Mouse (Mus musculus) forebrain, embryonic 11.5 days (tissue): ENCODE measurements at regions not wholly inside any gene's neighbourhood (a gene's known extent, or its start where the extent isn't known, plus 50 kb on each side); places are given as distances from the start of the nearest gene placed in this dataset.

Source experiments
- ATAC-seq: fragments of 200-750 bp; cut with Nextera tagmentation; replicated peaks from 2 replicates; pipeline ENCODE4 v1.8.0; 2017; ENCODE audit warnings: moderate TSS enrichment; ENCODE audit not compliant: low FRiP score
- DNase-seq: peaks from one replicate; pipeline ENCODE4 v3.0.0-alpha.2; 2017; ENCODE audit warnings: low spot score
- H3K27ac ChIP-seq: fragments of 300-500 bp; sonication (generic); 2 replicates; pipeline ENCODE4 v1.5.1; 2014; ENCODE audit warnings: low read depth, low read length
- H3K27me3 ChIP-seq: fragments of 300-500 bp; sonication (generic); 2 replicates; pipeline ENCODE4 v1.6.1; 2014; ENCODE audit warnings: mild to moderate bottlenecking, low read length, mixed read lengths; ENCODE audit not compliant: control insufficient read depth, insufficient read depth
- H3K36me3 ChIP-seq: fragments of 300-500 bp; sonication (generic); 2 replicates; pipeline ENCODE4 v1.6.1; 2014; ENCODE audit warnings: mild to moderate bottlenecking, low read length, moderate library complexity, mixed read lengths; ENCODE audit not compliant: control insufficient read depth, insufficient read depth
- H3K4me1 ChIP-seq: fragments of 300-500 bp; sonication (generic); replicated peaks from 2 replicates; pipeline ENCODE4 v1.6.1; 2014; ENCODE audit warnings: low read length, mixed read lengths; ENCODE audit not compliant: control insufficient read depth, insufficient read depth
- H3K4me2 ChIP-seq: fragments of 300-500 bp; sonication (generic); 2 replicates; pipeline ENCODE4 v1.6.1; 2014; ENCODE audit warnings: low read depth, mild to moderate bottlenecking, low read length, moderate library complexity, mixed read lengths; ENCODE audit not compliant: severe bottlenecking
- H3K4me3 ChIP-seq: fragments of 300-500 bp; sonication (generic); 2 replicates; pipeline ENCODE4 v1.5.1; 2014; ENCODE audit warnings: low read depth, low read length
- H3K9ac ChIP-seq: fragments of 300-500 bp; sonication (generic); 2 replicates; pipeline ENCODE4 v1.6.1; 2014; ENCODE audit warnings: low read length
- H3K9me3 ChIP-seq: fragments of 300-500 bp; sonication (generic); 2 replicates; pipeline ENCODE4 v1.6.1; 2016; ENCODE audit warnings: low read length, mixed read lengths; ENCODE audit not compliant: control insufficient read depth
- WGBS: fragments of 180-500 bp; shearing (Covaris S2); extraction: QIAGEN DNeasy Blood & Tissue Kit; methylation state at CpG from one replicate; pipeline ENCODE4 v1.1.7; 2014; 5-methylcytosine and 5-hydroxymethylcytosine counted together

DNA sequence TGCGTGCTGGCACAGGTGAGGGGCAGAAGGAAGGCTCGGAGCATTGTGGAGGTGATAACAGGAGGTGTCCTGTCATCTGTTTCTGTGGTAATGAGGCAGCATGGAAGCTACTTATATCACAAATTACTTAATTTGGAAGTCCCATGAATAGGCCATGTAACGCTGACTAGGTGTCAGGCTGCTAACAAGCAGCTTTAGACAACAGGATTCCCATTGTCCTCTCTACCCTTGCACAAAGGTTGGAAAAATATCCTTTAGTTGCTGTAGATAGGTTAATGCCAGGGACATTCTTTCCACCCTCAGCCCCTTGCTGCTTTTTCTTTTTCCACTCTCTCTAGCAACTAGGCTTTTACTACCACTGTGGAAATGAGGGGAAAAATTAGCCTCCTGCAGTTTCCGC, 192.6 kb upstream of the Cnr1 start:
- H3K4me2 ChIP-seq: no peak overlapping the region
- no peaks in the 10 kb centered on the region for H3K27me3 ChIP-seq
- no peak overlapping the region for H3K27ac ChIP-seq
- H3K4me3 ChIP-seq: no peak overlapping the region
- no peak for ATAC-seq
- no peaks in the 10 kb centered on the region for H3K36me3 ChIP-seq
- H3K9ac ChIP-seq: no peak overlapping the region
- H3K9me3 ChIP-seq: no peaks in the 10 kb centered on the region
- no peak for DNase-seq
- WGBS: 54% methylated on average over 4 of the region's 4 CpGs
- H3K4me1 ChIP-seq: no peaks in the 10 kb centered on the region

DNA sequence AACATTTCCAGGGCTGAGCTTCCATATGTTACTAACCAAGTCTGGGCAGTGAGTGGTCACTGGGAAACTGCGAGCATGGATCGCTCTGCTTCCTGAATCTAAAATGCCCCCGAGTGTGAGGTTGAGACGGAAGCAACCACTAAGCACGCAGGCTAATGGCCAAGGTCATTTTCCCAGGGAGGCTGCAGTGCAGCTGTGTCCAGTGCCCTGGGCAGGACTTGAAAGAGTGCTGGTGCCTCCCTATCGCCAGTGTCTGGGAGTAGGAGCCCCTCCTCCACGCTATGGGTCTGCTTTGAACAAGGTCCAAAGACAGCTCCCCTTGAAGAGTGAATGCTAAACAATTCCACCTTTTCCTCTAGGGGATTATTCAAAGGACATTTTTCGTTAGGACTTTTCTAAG, 189.5 kb upstream of the Cnr1 start:
- H3K4me1 ChIP-seq: no peaks in the 10 kb centered on the region
- no peak overlapping the region for H3K27ac ChIP-seq
- no peaks in the 10 kb centered on the region for H3K36me3 ChIP-seq
- no peaks in the 10 kb centered on the region for H3K27me3 ChIP-seq
- no peak overlapping the region for H3K9ac ChIP-seq
- no peak for ATAC-seq
- H3K4me2 ChIP-seq: no peak overlapping the region
- no peaks in the 10 kb centered on the region for H3K9me3 ChIP-seq
- 41% methylated on average over 8 of the region's 8 CpGs for WGBS
- DNase-seq: no peak
- no peak overlapping the region for H3K4me3 ChIP-seq

DNA sequence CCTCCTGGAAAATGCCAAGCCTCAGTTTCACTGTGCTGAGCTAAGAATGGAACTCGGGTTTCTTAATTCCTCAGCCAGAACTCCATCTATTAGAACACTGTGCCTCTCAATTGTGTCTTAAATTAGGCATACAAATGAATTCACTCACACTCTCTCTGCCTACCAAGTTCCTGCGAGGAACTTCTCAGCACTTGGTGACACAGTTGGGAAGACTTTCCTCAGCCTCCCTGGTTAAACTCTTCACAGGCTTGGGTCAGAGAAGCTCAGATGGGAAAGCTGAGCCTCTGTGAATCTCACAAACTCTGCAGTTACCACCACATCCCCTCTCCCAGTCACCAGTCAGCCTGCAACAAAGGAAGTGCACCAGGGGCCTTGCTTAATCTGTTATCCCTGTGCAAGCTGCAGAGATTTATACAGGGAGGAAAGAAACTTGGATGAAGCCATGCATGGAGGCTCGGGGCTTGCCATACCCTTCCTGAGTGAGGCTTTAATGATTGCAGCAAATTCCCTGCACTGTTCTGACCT, 188.9 kb upstream of the Cnr1 start:
- 30% methylated on average over 3 of the region's 3 CpGs for WGBS
- H3K36me3 ChIP-seq: no peaks in the 10 kb centered on the region
- no peak overlapping the region for H3K4me3 ChIP-seq
- H3K27me3 ChIP-seq: no peaks in the 10 kb centered on the region
- no peak overlapping the region for H3K27ac ChIP-seq
- no peak overlapping the region for H3K9ac ChIP-seq
- no peaks in the 10 kb centered on the region for H3K9me3 ChIP-seq
- DNase-seq (no peak), ATAC-seq (no peak)
- H3K4me2 ChIP-seq: no peak overlapping the region
- no peaks in the 10 kb centered on the region for H3K4me1 ChIP-seq

DNA sequence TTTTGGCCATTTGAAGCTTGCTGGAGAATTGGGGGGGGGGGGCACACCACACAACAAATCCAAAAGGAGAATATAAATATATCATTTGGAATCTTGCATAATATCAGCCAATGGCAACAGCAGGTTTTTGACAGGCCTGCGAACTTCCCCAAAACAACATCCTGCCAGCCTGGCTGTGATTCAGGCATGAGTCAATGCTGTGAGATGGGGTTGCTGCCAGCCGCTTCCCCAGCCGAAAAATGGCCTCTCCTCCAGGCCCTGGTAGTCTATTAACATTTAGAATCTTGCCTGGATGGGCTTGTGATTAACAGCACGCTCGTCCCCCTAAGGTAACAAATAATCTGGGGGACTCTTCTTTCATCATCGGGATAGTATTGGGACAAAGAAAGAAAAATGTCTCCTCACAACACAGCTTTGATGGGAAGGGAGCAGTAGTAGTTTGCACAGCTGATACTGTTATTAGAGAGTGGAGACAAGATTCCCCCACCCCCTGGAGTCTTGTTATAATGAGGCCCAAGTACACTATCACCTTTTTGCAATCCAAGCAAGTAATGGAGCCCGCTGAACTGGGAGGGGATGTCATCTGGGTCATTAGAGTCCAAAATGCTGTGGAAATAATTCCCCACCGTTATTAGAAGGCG, 188.2 kb upstream of the Cnr1 start:
- H3K9ac ChIP-seq: no peak overlapping the region
- no peaks in the 10 kb centered on the region for H3K27me3 ChIP-seq
- no peak overlapping the region for H3K4me2 ChIP-seq
- H3K27ac ChIP-seq: no peak overlapping the region
- no peak overlapping the region for H3K4me3 ChIP-seq
- no peak for DNase-seq
- H3K4me1 ChIP-seq: no peaks in the 10 kb centered on the region
- H3K36me3 ChIP-seq: no peaks in the 10 kb centered on the region
- H3K9me3 ChIP-seq: no peaks in the 10 kb centered on the region
- ATAC-seq: no peak
- 85% methylated on average over 9 of the region's 9 CpGs for WGBS

DNA sequence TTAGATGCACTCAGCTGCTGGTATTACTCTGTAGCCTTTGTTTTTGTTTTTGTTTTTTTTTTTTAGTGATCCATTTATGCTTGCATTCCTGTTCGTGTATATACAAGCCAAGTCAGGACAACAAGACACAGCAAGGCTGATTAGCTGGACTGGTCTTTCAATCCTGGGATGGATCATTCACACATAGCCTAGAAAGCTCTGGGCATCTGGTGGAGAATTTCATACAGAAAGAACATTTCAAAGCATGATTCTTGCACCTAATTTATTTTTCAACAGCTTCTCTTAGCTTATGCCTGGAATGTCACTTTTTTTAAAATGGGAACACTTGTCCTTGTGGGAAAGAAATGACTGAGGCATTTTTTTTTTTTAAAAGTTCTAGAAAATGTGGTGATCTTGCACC, 187.1 kb upstream of the Cnr1 start:
- no peak overlapping the region for H3K9ac ChIP-seq
- WGBS: 66% methylated on average over 1 of the region's 1 CpGs
- DNase-seq: no peak
- no peaks in the 10 kb centered on the region for H3K4me1 ChIP-seq
- H3K36me3 ChIP-seq: no peaks in the 10 kb centered on the region
- H3K27me3 ChIP-seq: no peaks in the 10 kb centered on the region
- no peak for ATAC-seq
- no peak overlapping the region for H3K4me3 ChIP-seq
- no peaks in the 10 kb centered on the region for H3K9me3 ChIP-seq
- no peak overlapping the region for H3K27ac ChIP-seq
- no peak overlapping the region for H3K4me2 ChIP-seq

DNA sequence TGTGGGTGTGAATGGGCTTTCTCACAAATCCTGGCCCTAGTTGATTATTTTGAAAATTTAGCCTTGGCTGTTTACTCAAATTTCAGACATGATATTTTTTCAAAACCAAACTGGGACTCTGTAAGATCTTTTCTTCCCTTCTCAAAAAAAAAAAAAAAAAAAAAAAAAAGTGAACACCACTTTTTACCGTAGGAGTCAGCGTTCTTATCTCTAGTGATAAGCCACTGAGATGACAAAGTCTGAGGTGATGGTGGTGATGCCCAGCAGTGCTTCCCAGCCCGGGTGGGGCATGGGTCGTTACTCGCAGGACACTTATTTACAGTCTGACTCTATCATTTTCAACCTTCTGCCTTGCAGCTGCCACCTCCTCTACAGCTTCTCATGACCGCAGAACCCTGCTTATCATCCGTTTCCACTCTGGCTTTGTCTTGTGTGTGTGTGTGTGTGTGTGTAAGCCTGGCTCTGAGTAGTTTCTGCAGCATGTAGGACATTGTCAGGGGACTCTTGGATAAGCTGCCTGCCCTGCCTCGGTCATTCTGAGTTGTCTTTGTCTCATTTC, 186.5 kb upstream of the Cnr1 start:
- H3K4me2 ChIP-seq: no peak overlapping the region
- H3K27me3 ChIP-seq: no peaks in the 10 kb centered on the region
- no peak overlapping the region for H3K27ac ChIP-seq
- 83% methylated on average over 8 of the region's 8 CpGs for WGBS
- ATAC-seq (no peak), DNase-seq (no peak)
- no peaks in the 10 kb centered on the region for H3K4me1 ChIP-seq
- no peak overlapping the region for H3K4me3 ChIP-seq
- no peaks in the 10 kb centered on the region for H3K36me3 ChIP-seq
- H3K9ac ChIP-seq: no peak overlapping the region
- H3K9me3 ChIP-seq: no peaks in the 10 kb centered on the region

DNA sequence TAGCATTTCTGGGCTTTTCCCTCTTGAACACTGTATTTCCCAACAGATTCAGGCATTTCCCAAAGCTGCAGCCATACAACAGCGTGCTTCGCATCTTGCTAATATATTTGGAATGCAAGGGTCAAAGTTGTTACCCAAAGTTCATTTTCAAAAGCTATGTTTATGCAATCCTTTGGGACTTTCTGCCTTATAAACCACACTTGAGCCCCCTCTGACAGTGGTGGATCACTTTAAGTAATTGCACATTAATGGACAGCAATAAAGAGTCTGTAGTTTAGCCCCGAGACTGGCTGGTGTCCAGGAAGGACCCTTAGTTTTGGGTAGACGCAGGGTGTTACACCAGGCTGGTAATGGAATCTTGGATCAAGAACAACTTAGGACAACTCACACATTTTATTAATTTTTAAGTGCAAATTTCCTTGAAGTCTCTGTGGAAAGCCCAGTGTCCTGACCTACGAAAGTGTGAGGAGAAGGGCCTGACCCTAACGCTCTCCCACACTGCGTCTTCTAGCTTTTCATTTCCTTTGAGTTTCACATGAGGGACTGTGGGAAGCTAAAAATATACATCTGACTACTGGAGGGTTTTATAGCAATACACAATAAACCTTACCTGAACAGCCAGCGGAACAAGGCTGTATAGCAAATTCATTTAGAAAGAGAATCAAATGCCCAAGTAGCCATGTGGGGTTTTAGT, 185.0 kb upstream of the Cnr1 start:
- ATAC-seq (no peak), DNase-seq (no peak)
- Histone ChIP-seq H3K4me1 (no peaks in the 10 kb centered on the region), H3K4me3 (no peak overlapping the region), H3K9me3 (no peaks in the 10 kb centered on the region), H3K9ac (no peak overlapping the region), H3K27ac (no peak overlapping the region), H3K27me3 (no peaks in the 10 kb centered on the region), H3K36me3 (no peaks in the 10 kb centered on the region), H3K4me2 (no peak overlapping the region)
- 85% methylated on average over 8 of the region's 8 CpGs for WGBS

DNA sequence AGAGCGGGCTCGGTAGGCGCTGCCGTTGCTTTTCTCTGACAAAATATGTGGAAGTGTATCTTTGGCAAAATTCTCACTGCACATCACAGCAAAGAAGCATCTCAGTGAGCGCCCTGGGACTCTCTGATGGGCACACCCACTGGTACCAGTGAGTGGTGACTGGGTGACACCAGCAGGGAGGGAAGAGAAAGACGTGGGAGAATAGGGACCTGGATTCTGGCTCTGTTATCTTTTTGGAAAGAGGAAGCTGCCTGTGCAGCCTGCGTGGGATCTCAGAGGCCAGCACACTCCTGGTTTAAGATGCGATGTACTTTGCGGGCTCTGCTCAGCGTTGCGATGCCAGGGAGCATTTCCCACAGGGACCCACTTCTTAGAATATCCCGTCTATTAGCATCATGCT, 183.4 kb upstream of the Cnr1 start:
- Histone ChIP-seq H3K27me3 (no peaks in the 10 kb centered on the region), H3K27ac (no peak overlapping the region), H3K4me3 (no peak overlapping the region), H3K36me3 (no peaks in the 10 kb centered on the region), H3K4me1 (no peaks in the 10 kb centered on the region), H3K9ac (no peak overlapping the region), H3K9me3 (no peaks in the 10 kb centered on the region), H3K4me2 (no peak overlapping the region)
- DNase-seq: no peak
- no peak for ATAC-seq
- WGBS: 94% methylated on average over 12 of the region's 12 CpGs

DNA sequence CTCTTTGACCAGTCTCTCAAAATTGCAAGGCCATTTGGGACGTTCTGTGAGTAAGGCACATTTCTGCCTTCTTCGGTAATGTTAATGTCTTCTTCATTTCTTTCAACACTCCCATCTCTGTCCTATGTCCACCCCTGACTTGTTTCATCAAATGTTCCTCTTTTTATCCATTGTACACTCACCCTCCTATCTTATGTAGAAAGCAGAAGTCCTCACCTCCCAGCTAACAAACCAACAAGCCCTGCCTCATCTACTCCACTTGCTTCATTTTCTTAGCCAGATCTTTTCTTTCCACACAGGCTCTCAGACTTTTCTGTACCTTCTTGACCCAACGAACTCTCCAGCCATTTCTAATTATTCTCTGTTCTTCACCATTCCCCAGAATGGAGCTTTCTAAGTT, 179.2 kb upstream of the Cnr1 start:
- no peaks in the 10 kb centered on the region for H3K27me3 ChIP-seq
- H3K4me2 ChIP-seq: no peak overlapping the region
- H3K36me3 ChIP-seq: no peaks in the 10 kb centered on the region
- H3K27ac ChIP-seq: no peak overlapping the region
- no peak overlapping the region for H3K4me3 ChIP-seq
- H3K9ac ChIP-seq: no peak overlapping the region
- DNase-seq (no peak), ATAC-seq (no peak)
- no peaks in the 10 kb centered on the region for H3K4me1 ChIP-seq
- WGBS: 93% methylated on average over 3 of the region's 3 CpGs
- H3K9me3 ChIP-seq: no peaks in the 10 kb centered on the region
